Mouse (Mus musculus): Measurements from ENCODE around the gene Ldb1.

Gene Ldb1

DNA sequence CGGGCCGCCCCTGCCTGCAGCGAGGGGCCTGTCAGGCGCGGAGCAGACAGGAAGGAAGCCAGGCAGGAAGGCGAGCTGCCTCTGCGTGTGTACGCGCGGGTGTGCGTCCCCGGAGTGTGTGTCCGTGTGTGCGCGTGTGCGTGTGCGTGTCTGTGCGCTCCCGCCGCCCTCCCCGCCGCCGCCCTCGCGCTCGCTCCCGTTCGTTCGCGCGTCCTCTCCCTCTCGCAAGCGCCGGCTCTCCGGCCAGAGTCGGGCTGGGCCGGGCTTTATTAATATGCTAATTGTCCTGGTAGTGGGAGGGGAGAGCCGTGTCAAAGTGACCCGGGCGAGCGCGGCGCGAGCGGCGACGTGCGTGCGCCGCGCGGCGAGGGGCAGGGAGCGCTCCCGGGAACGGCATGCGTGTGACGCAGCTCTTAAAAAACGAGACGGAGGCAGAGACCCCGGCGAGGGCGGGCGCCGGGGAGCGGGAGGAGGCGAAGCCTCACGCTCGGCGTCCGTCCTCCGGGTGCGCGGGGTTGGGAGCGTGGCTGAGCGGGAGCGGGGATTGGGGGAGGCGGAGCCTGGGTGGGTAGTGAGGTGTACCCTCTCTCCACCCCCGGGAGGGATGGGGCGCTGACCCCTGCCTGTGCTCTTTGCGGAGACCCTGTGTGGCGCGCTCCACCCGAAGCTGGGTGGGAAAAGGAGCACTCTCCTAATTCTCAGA, at the start of gene Ldb1:
TSS of gene Ldb1 (minus strand) at position 222 of the 703 bp plus-strand sequence.
- DNase-seq, result peak; percentile 87 to 94

DNA sequence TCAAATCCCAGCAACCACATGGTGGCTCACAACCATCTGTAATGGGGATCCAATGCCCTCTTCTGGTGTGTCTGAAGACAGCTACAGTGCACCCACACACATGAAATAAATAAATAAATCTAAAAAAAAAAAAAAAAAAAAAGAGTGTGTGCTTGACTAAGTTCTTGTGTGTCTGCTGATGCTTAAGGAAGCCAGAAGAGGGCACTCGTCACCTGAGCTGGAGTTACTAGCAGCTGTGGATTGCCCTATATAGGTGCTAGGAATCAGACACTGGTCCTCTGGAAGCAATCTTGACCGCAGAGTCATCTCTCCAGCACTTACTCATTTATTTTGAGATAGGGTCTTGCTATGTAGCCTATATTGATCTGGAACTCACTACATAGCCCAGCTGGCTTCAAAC, 49.1 kb upstream of the Ldb1 start:
- no peak for DNase-seq

GRCm38 (mm10) chr19:46091641-46092040, 46.6 kb upstream of the Ldb1 start:
- no peak for DNase-seq

DNA sequence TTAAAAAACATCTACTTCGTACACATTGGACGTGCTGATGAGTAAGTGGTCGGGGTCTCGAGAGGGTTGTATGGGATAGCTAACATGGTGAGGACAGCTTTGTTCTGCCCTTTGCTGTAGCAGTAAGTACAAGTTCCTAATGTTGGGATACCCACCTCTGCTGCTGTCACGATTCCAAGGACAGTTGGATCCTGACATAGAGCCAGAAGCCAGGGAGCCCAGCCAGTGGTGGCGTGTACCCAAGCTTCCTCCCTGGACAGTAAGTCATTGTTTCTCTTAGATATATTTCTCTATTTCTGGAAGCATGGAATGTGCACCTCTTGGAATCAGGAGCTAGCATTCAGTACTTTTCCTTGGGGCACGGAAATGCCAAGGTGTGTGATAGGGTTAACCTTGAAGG, 42.9 kb upstream of the Ldb1 start:
- DNase-seq, result peak in 1 of 2 experiments; percentile 13

- DNase-seq, result peak in 1 of 2 experiments; percentile 69
Measured at GRCm38 (mm10) chr19:46086337-46086736, 41.3 kb upstream of the Ldb1 start.

- no peak for DNase-seq
Measured at GRCm38 (mm10) chr19:46085185-46085584, 40.2 kb upstream of the Ldb1 start.

- no peak for DNase-seq
Measured at GRCm38 (mm10) chr19:46078535-46078934, 33.5 kb upstream of the Ldb1 start.

GRCm38 (mm10) chr19:46075616-46076607, 30.9 kb upstream of the Ldb1 start, which contains the start of gene Nolc1:
Gene Nolc1 (plus strand): TSS chr19:46075863.
- DNase-seq, result peak; percentile 99

GRCm38 (mm10) chr19:46074266-46074665, 29.3 kb upstream of the Ldb1 start:
- DNase-seq, result no peak

- no peak for DNase-seq
Measured at GRCm38 (mm10) chr19:46073285-46073684, 28.3 kb upstream of the Ldb1 start.

GRCm38 (mm10) chr19:46068054-46068453, 23.0 kb upstream of the Ldb1 start:
- DNase-seq, result no peak

GRCm38 (mm10) chr19:46060845-46061244, 15.8 kb upstream of the Ldb1 start:
- DNase-seq, result no peak

DNA sequence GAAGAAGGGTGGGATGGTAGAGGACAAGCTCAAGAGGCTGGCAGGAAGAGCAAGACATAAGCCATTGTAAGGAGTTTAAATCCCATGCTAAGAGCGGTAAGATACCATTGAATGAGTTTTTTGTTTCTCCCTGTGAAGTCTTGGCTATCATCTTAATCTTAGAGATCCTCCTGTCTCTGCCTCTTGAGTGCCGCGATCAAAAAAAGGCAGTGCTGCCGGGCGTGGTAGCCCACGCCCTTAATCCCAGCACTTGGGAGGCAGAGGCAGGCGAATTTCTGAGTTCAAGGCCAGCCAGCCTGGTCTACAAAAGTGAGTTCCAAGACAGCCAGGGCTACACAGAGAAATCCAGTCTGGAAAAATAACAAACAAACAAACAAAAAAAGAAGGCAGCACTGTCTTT, 13.5 kb upstream of the Ldb1 start:
- DNase-seq, result no peak

DNA sequence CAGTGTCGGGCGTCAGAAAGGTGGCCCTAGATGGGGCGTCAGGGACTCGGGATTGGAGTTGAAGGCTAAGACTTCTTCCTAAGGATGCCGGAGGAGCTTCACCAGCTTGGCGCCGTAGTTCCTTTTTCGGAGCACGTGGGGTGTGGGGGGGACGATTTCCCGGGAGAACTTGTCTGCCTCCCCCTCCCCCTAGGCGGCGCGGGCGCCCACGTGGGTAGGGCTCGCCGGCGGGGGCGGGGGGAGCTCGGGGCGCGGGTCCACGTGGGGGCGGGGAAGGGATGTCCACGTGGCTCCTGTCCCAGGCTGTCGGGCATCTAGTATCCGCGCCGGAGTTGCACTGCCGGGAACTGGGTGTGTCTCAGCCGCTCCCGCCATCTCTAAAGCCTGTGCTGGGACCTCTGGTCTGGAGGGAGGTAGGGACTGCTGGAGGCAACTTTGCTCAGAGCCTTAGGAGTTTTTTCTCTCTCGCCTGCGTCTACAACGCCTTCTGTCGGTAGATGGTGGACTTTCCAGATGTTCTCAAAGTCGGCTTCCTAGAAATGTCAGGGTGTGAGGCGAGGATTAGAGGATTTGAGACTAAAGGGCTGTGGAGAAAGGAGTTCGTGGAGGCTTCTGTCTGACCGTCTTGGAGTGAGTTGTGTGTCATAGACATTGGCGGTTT, 12.1 kb upstream of the Ldb1 start:
- peak; percentile 83 to 93 for DNase-seq

DNA sequence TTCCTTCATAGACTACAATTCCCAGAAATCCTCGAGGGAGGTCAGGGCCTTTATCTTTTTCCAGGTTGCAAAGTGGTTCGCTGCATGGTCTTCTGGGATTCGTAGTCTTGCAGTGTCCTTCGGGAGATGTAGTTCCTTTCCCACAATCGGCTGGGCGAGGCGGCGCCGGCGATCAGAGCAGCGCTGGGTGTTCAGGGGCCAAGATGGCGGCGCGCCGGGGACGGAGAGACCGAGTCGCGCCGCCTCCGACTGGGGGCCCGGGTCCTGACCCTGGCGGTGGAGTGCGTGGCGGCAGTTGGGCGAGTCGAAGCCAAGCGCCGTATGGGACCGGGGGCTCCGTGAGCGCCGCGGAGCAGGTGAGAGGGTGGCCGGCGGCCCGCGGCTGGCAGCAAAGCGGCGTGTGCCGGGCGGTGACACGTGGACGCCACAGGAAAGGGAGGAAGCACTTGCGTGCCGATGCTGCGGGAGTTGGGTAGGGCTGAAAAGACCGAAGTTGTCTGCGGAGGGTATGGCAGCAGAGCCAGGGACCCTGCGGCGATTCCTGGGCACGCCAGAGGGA, 11.5 kb upstream of the Ldb1 start:
- peak; percentile 93 to 96 for DNase-seq

- no peak for DNase-seq
Measured at GRCm38 (mm10) chr19:46055752-46056387, 10.9 kb upstream of the Ldb1 start.

DNA sequence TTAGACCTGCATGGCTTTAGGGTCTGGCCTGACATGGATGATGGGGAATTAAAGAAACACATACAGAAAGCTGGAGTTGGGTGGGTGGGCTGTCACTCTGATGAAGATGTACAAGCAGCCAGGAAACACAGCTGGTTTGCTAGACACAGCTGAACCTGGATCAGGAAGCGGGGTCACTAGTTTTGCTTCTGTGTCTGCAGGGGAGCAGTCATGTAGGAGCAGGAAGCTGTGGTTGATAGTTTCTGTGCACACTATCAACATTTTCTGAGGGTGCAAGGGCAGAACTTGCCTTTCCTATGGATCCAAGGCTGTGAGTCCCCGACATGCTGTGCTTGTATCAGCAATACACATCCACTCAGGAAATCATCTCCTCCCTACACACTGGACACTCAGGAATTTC, 5.4 kb upstream of the Ldb1 start:
- DNase-seq, result peak in 1 of 2 experiments; percentile 25

DNA sequence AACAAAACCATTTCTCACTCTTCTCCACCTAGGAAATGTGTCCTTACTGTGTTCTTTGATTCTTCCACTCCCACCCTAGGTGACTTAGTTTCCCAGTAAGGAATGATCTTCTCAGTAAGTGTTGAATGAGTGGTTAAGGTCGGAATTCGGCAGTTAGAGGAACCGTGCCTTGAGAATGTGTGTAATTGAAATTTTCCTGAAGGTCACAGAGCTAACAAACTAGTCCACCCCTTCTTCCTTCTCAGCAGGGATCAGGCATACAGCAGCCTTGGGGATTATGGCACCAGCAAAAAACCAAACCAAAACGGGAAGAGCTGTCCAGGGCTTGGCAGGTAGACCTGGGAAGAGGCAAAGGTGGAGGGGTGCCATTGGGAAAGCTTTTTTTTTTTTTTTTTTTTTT, 4.1 kb upstream of the Ldb1 start:
- peak in 1 of 2 experiments; percentile 16 for DNase-seq

- DNase-seq, result no peak
Measured at GRCm38 (mm10) chr19:46047426-46047825, 2.4 kb upstream of the Ldb1 start.

- peak in 1 of 2 experiments; percentile 53 for DNase-seq
Measured at GRCm38 (mm10) chr19:46046621-46047025, 1.6 kb upstream of the Ldb1 start.

DNA sequence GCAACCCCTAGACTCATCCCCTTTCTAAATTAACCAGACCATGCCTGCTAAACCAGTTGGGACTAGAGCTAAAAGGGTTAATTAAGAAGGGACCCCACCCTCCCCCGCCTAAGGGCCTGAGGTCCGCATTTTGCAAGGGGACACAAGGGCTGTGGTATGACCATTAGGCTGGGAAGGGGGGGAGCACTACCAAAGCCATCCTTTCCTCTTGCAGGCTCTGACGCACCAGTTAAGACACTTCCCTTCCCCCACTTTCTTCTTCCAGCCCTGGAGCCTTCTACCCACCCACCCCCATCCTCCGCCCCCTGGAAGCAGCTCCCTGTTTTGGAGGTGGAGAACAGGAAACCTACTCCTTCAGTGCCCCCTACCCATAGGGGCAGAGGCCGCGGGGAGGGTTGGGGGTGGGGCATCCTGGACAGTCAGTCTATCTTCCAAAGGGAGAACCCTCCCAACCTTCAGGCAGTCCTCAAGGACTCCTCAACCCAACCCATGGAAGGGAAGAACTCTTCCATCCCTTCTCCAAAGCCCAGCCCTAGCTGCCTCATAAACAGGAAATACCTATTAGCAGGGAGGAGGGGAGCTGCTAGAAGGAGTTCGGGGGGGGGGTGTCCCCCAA, 790 bp upstream of the Ldb1 start:
- peak; percentile 62 to 84 for DNase-seq
